ENCODE assay signal across 20 mouse cellular contexts in the genomic region with DNA sequence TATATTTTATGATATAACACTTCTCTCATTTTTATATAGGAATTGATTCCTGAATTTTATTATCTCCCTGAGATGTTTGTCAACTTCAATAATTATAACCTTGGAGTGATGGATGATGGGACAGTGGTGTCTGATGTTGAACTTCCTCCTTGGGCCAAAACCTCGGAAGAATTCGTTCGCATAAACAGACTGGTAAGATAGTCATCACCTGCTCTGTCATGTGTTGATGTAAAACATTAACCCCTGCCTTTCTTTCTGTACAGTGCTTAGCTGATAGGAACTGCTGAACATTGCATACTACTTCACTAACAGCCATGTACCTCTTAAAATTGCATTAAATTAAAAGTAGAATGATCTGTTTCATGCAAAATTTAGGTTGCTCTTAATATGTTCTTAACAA.
"Had no signal": no experiment of that assay in that cellular context is flagged by ENCODE, and none has a peak within 500 bp of the region (broad histone marks: within the 10 kb centered on the region; RNA-seq: fewer than 3 reads in every experiment).

No protein-coding gene starts in this region.

- H3K27ac ChIP-seq: midbrain, embryonic 10.5 days; midbrain, embryonic 13.5 days; midbrain, embryonic 15.5 days; neural tube, embryonic 13.5 days; neural tube, embryonic 15.5 days; stomach, embryonic 15.5 days; stomach, postnatal 0 days had no signal

- DNase-seq: lung, adult 18-20 months; lung, embryonic 14.5 days; lung, postnatal 10 days; lung, postnatal 4 days; retina, postnatal 1 day; right cerebral cortex, adult 18-20 months; right cerebral cortex, postnatal 25 days; right cerebral cortex, postnatal 4 days; spleen, adult 18-20 months; thymus, adult 2 months; thymus, postnatal 25 days; thymus, postnatal 4 days had no signal

- H3K4me1 ChIP-seq: midbrain, embryonic 13.5 days; stomach, embryonic 15.5 days had no signal

- H3K27me3 ChIP-seq: midbrain, embryonic 13.5 days; midbrain, embryonic 15.5 days; neural tube, embryonic 13.5 days; neural tube, embryonic 15.5 days; stomach, embryonic 15.5 days had no signal

- H3K9me3 ChIP-seq: midbrain, embryonic 10.5 days; midbrain, embryonic 13.5 days; midbrain, embryonic 15.5 days; neural tube, embryonic 13.5 days; neural tube, embryonic 15.5 days; stomach, embryonic 15.5 days had no signal

- H3K36me3 ChIP-seq: midbrain, embryonic 10.5 days; midbrain, embryonic 13.5 days; midbrain, embryonic 15.5 days; neural tube, embryonic 13.5 days; neural tube, embryonic 15.5 days; stomach, embryonic 15.5 days had no signal

- H3K4me3 ChIP-seq: midbrain, embryonic 10.5 days; midbrain, embryonic 13.5 days; midbrain, embryonic 15.5 days; myocyte; neural tube, embryonic 13.5 days; neural tube, embryonic 15.5 days; stomach, embryonic 15.5 days had no signal

- H3K9ac ChIP-seq: lung, embryonic 14.5 days; midbrain, embryonic 13.5 days; midbrain, embryonic 15.5 days; neural tube, embryonic 13.5 days; neural tube, embryonic 15.5 days; stomach, embryonic 15.5 days had no signal
